19 mouse cellular contexts compared by ENCODE assay signal in the genomic region with DNA sequence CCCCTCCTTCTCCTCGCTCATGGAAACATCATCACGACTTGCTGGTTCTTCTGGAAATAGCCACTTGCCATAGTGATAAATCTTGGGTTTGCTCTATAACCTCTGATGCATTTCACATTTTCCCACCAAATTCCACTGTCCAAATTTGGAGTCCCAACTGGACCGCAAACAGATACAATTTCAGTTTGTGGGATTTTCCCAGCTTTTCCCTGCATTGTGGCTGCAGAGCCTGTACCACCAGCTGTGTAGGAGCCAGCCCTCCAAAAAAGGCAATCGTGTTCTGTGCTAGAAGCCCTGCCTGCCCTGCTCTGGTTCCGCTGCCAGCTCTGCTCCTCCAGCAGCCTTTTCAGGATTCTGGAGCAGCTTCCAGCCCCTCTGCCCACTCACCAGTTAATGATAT.
DNase-seq lines count a peak whose midpoint lies in the region; ATAC-seq and TF ChIP-seq lines count a peak whose summit lies in the region.
"Had no signal": no experiment of that assay in that cellular context is flagged by ENCODE, and none has a peak within 500 bp of the region (broad histone marks: within the 10 kb centered on the region; RNA-seq: fewer than 3 reads in every experiment).

No protein-coding gene starts in this region.

- POLR2A ChIA-PET in Patski (lab: Charles Lee): no interaction called here

- TF ChIP-seq CTCF in lung, embryonic 14.5 days (IDR thresholded peaks at IDR 0.05; ENCODE audit: low read depth): no peak
- TF ChIP-seq CTCF in lung, postnatal 0 days (IDR thresholded peaks at IDR 0.05): no peak
- TF ChIP-seq CTCF in Patski (IDR thresholded peaks at IDR 0.05): no peak

- no peak for ATAC-seq in lung, embryonic 14.5 days (ENCODE audit: insufficient read depth)
- ATAC-seq in lung, postnatal 0 days: no peak
- ATAC-seq in Patski: no peak
- ATAC-seq: CD4-positive, CD25-positive, alpha-beta regulatory T cell, adult 4 months; forebrain, postnatal 0 days; intestine, embryonic 16.5 days; liver, embryonic 12.5 days had no signal

- H3K9ac ChIP-seq in lung, embryonic 14.5 days: no peak overlapping the region
- no peak overlapping the region for H3K9ac ChIP-seq in lung, postnatal 0 days (replicated peaks; ENCODE audit: low read depth)
- H3K9ac ChIP-seq: forebrain, postnatal 0 days; liver, embryonic 12.5 days; midbrain, embryonic 12.5 days had no signal

- CTCF ChIA-PET in Patski (lab: Charles Lee): interaction anchor here (0.6 kb wide), 1 partner anchor 26 kb away, joined by 3 read pairs; no protein-coding TSS in a partner anchor

- peak; percentile 85 for DNase-seq in heart, adult 11 months
- no peak for DNase-seq in heart, postnatal 25 days (ENCODE audit: low spot score)
- peak; percentile 31 for DNase-seq in lung, embryonic 14.5 days
- DNase-seq in lung, postnatal 0 days (ENCODE audit: low spot score): no peak
- DNase-seq in Patski (ENCODE audit: low read depth, low spot score): peak; percentile 46
- peak; percentile 9 for DNase-seq in right cerebral cortex, postnatal 14 days
- no peak for DNase-seq in B cell, adult 2 months
- no peak for DNase-seq in cerebellum, adult 11 months
- DNase-seq: cerebellum, adult 18-20 months; forebrain, postnatal 0 days; heart, adult 2 months; heart, postnatal 36 days; lung, postnatal 4 days; thymus, adult 18-20 months had no signal

- H3K36me3 ChIP-seq in lung, embryonic 14.5 days (ENCODE audit: insufficient read depth): no peaks in the 10 kb centered on the region
- H3K36me3 ChIP-seq in lung, postnatal 0 days (ENCODE audit: insufficient read depth, low read length): no peaks in the 10 kb centered on the region
- H3K36me3 ChIP-seq: liver, embryonic 12.5 days; midbrain, embryonic 12.5 days had no signal

- no peak for TF ChIP-seq EP300 in lung, postnatal 0 days (IDR thresholded peaks at IDR 0.05)

- in situ Hi-C loops in Patski (cut with MboI; ENCODE audit: low pct_unique_long_range_greater_than_20kb): no loop called here

- no peaks in the 10 kb centered on the region for H3K9me3 ChIP-seq in lung, embryonic 14.5 days (ENCODE audit: low read depth, low read length)
- no peaks in the 10 kb centered on the region for H3K9me3 ChIP-seq in lung, postnatal 0 days (ENCODE audit: low read length)
- H3K9me3 ChIP-seq: liver, embryonic 12.5 days; midbrain, embryonic 12.5 days had no signal

- H3K27me3 ChIP-seq in lung, embryonic 14.5 days (ENCODE audit: insufficient read depth, low read length): no peaks in the 10 kb centered on the region
- H3K27me3 ChIP-seq in lung, postnatal 0 days (replicated peaks; ENCODE audit: insufficient read depth, low read length): no peaks in the 10 kb centered on the region
- H3K27me3 ChIP-seq in Patski: no peaks in the 10 kb centered on the region
- H3K27me3 ChIP-seq: liver, embryonic 12.5 days; midbrain, embryonic 12.5 days had no signal

- no peak overlapping the region for H3K27ac ChIP-seq in lung, embryonic 14.5 days (ENCODE audit: low read depth)
- H3K27ac ChIP-seq in lung, postnatal 0 days (ENCODE audit: low read length): no peak overlapping the region
- H3K27ac ChIP-seq: heart, adult 2 months; liver, embryonic 12.5 days; midbrain, embryonic 12.5 days had no signal

- 55% methylated on average over 5 of the region's 5 CpGs for WGBS in lung, embryonic 14.5 days
- 58% methylated on average over 5 of the region's 5 CpGs for WGBS in lung, postnatal 0 days

- no peak overlapping the region for H3K4me3 ChIP-seq in lung, embryonic 14.5 days (ENCODE audit: low read depth, low read length)
- H3K4me3 ChIP-seq in lung, postnatal 0 days (ENCODE audit: low read depth, low read length): no peak overlapping the region
- H3K4me3 ChIP-seq: erythroblast, embryonic 14.5 days; heart, adult 2 months; liver, embryonic 12.5 days; midbrain, embryonic 12.5 days had no signal

- H3K4me2 ChIP-seq in lung, embryonic 14.5 days: no peak overlapping the region
- H3K4me2 ChIP-seq in lung, postnatal 0 days (replicated peaks; ENCODE audit: low read depth, low read length): no peak overlapping the region
- H3K4me2 ChIP-seq: liver, embryonic 12.5 days; midbrain, embryonic 12.5 days had no signal

- intact Hi-C loops in heart, postnatal 25 days (cut with DNase I): no loop called here

- H3K4me1 ChIP-seq in lung, embryonic 14.5 days (ENCODE audit: insufficient read depth): 0 out of 2 replicates have a peak, but pooled peaks cover 4% of the 10 kb centered on the region
- no peaks in the 10 kb centered on the region for H3K4me1 ChIP-seq in lung, postnatal 0 days (ENCODE audit: insufficient read depth, low read depth, low read length)
- H3K4me1 ChIP-seq: liver, embryonic 12.5 days; midbrain, embryonic 12.5 days had no signal

Comparison
In these comparisons a context has a peak if more than half of its experiments do, and no peak if none do; other contexts are left out.
1. DNase-seq: peak in heart, adult 11 months (single experiment), lung, embryonic 14.5 days (single experiment), Patski (single experiment) and right cerebral cortex, postnatal 14 days (single experiment); none in heart, postnatal 25 days (single experiment), lung, postnatal 0 days (single experiment), B cell, adult 2 months (0 of 2) and cerebellum, adult 11 months (single experiment).